Mouse (Mus musculus) kidney, embryonic 16.5 days (tissue): Measurements from ENCODE around the gene Lrp6. TPM values are rescaled to one million over a fixed set of nuclear protein-coding genes. Genes with fewer than 3 reads are reported as not detected.

Source experiments
- ATAC-seq: fragments of 200-750 bp; cut with Nextera tagmentation; 2 replicates; pipeline ENCODE4 v1.8.0; 2017; ENCODE audit warnings: moderate TSS enrichment; ENCODE audit not compliant: low FRiP score, low TSS enrichment
- H3K27ac ChIP-seq: fragments of 300-500 bp; sonication (generic); 2 replicates; pipeline ENCODE4 v1.5.1; 2014; ENCODE audit warnings: low read length
- H3K27me3 ChIP-seq: fragments of 300-500 bp; sonication (generic); 2 replicates; pipeline ENCODE4 v1.6.1; 2014; ENCODE audit warnings: low read length, control low read depth, mixed read lengths; ENCODE audit not compliant: insufficient read depth
- H3K36me3 ChIP-seq: fragments of 300-500 bp; sonication (generic); 2 replicates; pipeline ENCODE4 v1.6.1; 2014; ENCODE audit warnings: low read length, control low read depth, mixed read lengths; ENCODE audit not compliant: insufficient read depth
- H3K4me1 ChIP-seq: fragments of 300-500 bp; sonication (generic); 2 replicates; pipeline ENCODE4 v1.6.1; 2014; ENCODE audit warnings: low read length, control low read depth, mixed read lengths; ENCODE audit not compliant: insufficient read depth
- H3K4me2 ChIP-seq: fragments of 300-500 bp; sonication (generic); replicated peaks from 2 replicates; pipeline ENCODE4 v1.6.1; 2014; ENCODE audit warnings: low read depth, low read length
- H3K4me3 ChIP-seq: fragments of 300-500 bp; sonication (generic); 2 replicates; pipeline ENCODE4 v1.5.1; 2014; ENCODE audit warnings: mild to moderate bottlenecking, low read length
- H3K9ac ChIP-seq: fragments of 300-500 bp; sonication (generic); replicated peaks from 2 replicates; pipeline ENCODE4 v1.6.1; 2014; ENCODE audit warnings: low read length
- H3K9me3 ChIP-seq: fragments of 300-500 bp; sonication (generic); 2 replicates; pipeline ENCODE4 v1.6.1; 2016; ENCODE audit warnings: low read length, control low read depth
- WGBS: fragments of 180-500 bp; shearing (Covaris S2); extraction: QIAGEN DNeasy Blood & Tissue Kit; methylation state at CpG from one replicate; pipeline ENCODE4 v1.1.7; 2014; 5-methylcytosine and 5-hydroxymethylcytosine counted together
- polyA plus RNA-seq: library from polyadenylated mRNA; unstranded; fragments of >200 nt; fragmentation: Nextera tagmentation; extraction: Ambion mirVana; gene quantifications from 2 replicates; pipeline ENCODE4 v1.2.1, GENCODE M21; 2015

Gene Lrp6
- polyA plus RNA-seq, 1 experiment from 2014 or later, result 37.4 TPM

- Histone ChIP-seq H3K27ac (peak overlapping the region; percentile 91), H3K9ac (no peak overlapping the region; the same call in 1 of the 2 replicates), H3K4me1 (peaks cover 24% of the 10 kb centered on the region), H3K4me2 (peak overlapping the region; percentile 27), H3K36me3 (no peaks in the 10 kb centered on the region), H3K4me3 (no peak overlapping the region), H3K9me3 (no peaks in the 10 kb centered on the region), H3K27me3 (no peaks in the 10 kb centered on the region)
- ATAC-seq, result 0 out of 2 replicates have a peak, but pooled peaks have one; percentile 20
- 13% methylated on average over 3 of the region's 3 CpGs for WGBS
These were observed 35.0 kb upstream of the Lrp6 start for GRCm38 (mm10) chr6:134601766-134602165.

- Histone ChIP-seq H3K9me3 (no peaks in the 10 kb centered on the region), H3K27me3 (no peaks in the 10 kb centered on the region), H3K36me3 (no peaks in the 10 kb centered on the region), H3K4me1 (peaks cover 18% of the 10 kb centered on the region), H3K27ac (no peak overlapping the region), H3K9ac (no peak overlapping the region), H3K4me2 (no peak overlapping the region), H3K4me3 (no peak overlapping the region)
- WGBS, result 49% methylated on average over 7 of the region's 7 CpGs
- ATAC-seq, result no peak
These were observed 34.4 kb upstream of the Lrp6 start for GRCm38 (mm10) chr6:134601130-134601529.

GRCm38 (mm10) chr6:134599239-134599638, 32.5 kb upstream of the Lrp6 start:
- ATAC-seq, result no peak
- Histone ChIP-seq H3K27me3 (no peaks in the 10 kb centered on the region), H3K36me3 (no peaks in the 10 kb centered on the region), H3K27ac (no peak overlapping the region), H3K9me3 (no peaks in the 10 kb centered on the region), H3K4me2 (no peak overlapping the region), H3K4me1 (peaks cover 28% of the 10 kb centered on the region), H3K4me3 (no peak overlapping the region), H3K9ac (no peak overlapping the region)
- 44% methylated on average over 1 of the region's 1 CpGs for WGBS

GRCm38 (mm10) chr6:134597651-134598229, 31.0 kb upstream of the Lrp6 start:
- Histone ChIP-seq H3K4me1 (peaks cover 22% of the 10 kb centered on the region), H3K9me3 (no peaks in the 10 kb centered on the region), H3K9ac (no peak overlapping the region), H3K4me3 (no peak overlapping the region), H3K36me3 (no peaks in the 10 kb centered on the region), H3K27ac (peak overlapping the region; percentile 58; the same call in 1 of the 2 replicates), H3K27me3 (no peaks in the 10 kb centered on the region), H3K4me2 (no peak overlapping the region)
- peak; percentile 84 for ATAC-seq
- 57% methylated on average over 6 of the region's 6 CpGs for WGBS

GRCm38 (mm10) chr6:134594569-134595442, 28.0 kb upstream of the Lrp6 start:
- H3K4me2 ChIP-seq, result peak overlapping the region; percentile 31
- WGBS, result 57% methylated on average over 20 of the region's 21 CpGs
- ATAC-seq, result peak; percentile 77; the same call in 1 of the 2 replicates

GRCm38 (mm10) chr6:134591614-134592013, 24.8 kb upstream of the Lrp6 start:
- no peak overlapping the region for H3K9ac ChIP-seq
- WGBS, result 76% methylated on average over 2 of the region's 2 CpGs
- H3K9me3 ChIP-seq, result no peaks in the 10 kb centered on the region

More at GRCm38 (mm10) chr6:134594569-134595442, 28.0 kb upstream of the Lrp6 start:
- Histone ChIP-seq H3K4me3 (peak overlapping the region; percentile 8; the same call in 1 of the 2 replicates), H3K27me3 (no peaks in the 10 kb centered on the region), H3K4me1 (peaks cover 11% of the 10 kb centered on the region), H3K9me3 (no peaks in the 10 kb centered on the region), H3K9ac (0 out of 2 replicates have a peak overlapping the region, but pooled peaks have one; percentile 22), H3K36me3 (no peaks in the 10 kb centered on the region), H3K27ac (peak overlapping the region; percentile 20; the same call in 1 of the 2 replicates)

GRCm38 (mm10) chr6:134586241-134586640, 19.5 kb upstream of the Lrp6 start:
- Histone ChIP-seq H3K27ac (no peak overlapping the region), H3K9me3 (0 out of 2 replicates have a peak, but pooled peaks cover 4% of the 10 kb centered on the region), H3K27me3 (no peaks in the 10 kb centered on the region), H3K4me2 (no peak overlapping the region), H3K9ac (no peak overlapping the region), H3K4me1 (0 out of 2 replicates have a peak, but pooled peaks cover 8% of the 10 kb centered on the region), H3K4me3 (no peak overlapping the region), H3K36me3 (no peaks in the 10 kb centered on the region)
- no peak for ATAC-seq
- WGBS, result 90% methylated on average over 5 of the region's 5 CpGs

More at GRCm38 (mm10) chr6:134591614-134592013, 24.8 kb upstream of the Lrp6 start:
- H3K27me3 ChIP-seq, result no peaks in the 10 kb centered on the region
- no peaks in the 10 kb centered on the region for H3K36me3 ChIP-seq
- H3K27ac ChIP-seq, result no peak overlapping the region
- H3K4me2 ChIP-seq, result no peak overlapping the region
- no peak for ATAC-seq
- H3K4me3 ChIP-seq, result no peak overlapping the region
- peaks cover 19% of the 10 kb centered on the region for H3K4me1 ChIP-seq

- no peak for ATAC-seq
- Histone ChIP-seq H3K36me3 (no peaks in the 10 kb centered on the region), H3K4me2 (no peak overlapping the region), H3K27me3 (no peaks in the 10 kb centered on the region), H3K4me3 (no peak overlapping the region), H3K9ac (no peak overlapping the region), H3K9me3 (0 out of 2 replicates have a peak, but pooled peaks cover 4% of the 10 kb centered on the region), H3K27ac (no peak overlapping the region), H3K4me1 (0 out of 2 replicates have a peak, but pooled peaks cover 7% of the 10 kb centered on the region)
- WGBS, result 97% methylated on average over 2 of the region's 2 CpGs
These were observed 17.9 kb upstream of the Lrp6 start for GRCm38 (mm10) chr6:134584616-134585015.

- no peak overlapping the region for H3K9ac ChIP-seq
- ATAC-seq, result no peak
- H3K9me3 ChIP-seq, result 0 out of 2 replicates have a peak, but pooled peaks cover 4% of the 10 kb centered on the region
- no peaks in the 10 kb centered on the region for H3K4me1 ChIP-seq
- no peaks in the 10 kb centered on the region for H3K27me3 ChIP-seq
- no peak overlapping the region for H3K4me2 ChIP-seq
- no peak overlapping the region for H3K27ac ChIP-seq
- no peaks in the 10 kb centered on the region for H3K36me3 ChIP-seq
- H3K4me3 ChIP-seq, result no peak overlapping the region
- 75% methylated on average over 5 of the region's 5 CpGs for WGBS
These were observed 15.3 kb upstream of the Lrp6 start for GRCm38 (mm10) chr6:134582110-134582509.
